Mouse (Mus musculus): ENCODE measurements around the gene Bcar3. TPM values are rescaled to one million over a fixed set of nuclear protein-coding genes. Genes with fewer than 3 reads are reported as not detected.

Bcar3 gene
- polyA plus RNA-seq, 1 experiment from 2014 or later = 7.9 TPM

DNA sequence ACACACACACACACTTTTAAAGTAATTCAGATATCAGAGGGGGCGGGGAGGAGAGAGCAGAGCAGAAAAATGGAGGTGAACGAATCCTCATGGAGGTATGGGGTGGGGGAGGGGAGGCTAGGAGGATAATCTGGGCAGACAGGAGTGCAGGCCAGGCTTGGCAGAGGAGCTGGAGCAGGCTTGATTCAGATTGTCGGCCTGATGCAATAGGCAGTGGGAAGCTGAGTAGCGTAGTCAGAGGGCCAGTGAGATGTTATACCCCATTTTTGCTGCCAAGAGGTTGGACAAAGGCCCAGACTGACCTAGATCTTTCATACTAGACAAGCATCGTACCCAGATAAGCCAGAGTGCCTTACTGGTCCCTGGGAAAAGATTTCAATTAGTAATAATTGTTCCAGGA lies 3.0 kb downstream of the Bcar3 start:
- Histone ChIP-seq H3K4me2 (no peak overlapping the region), H3K4me1 (replicated peaks) (peaks cover 51% of the 10 kb centered on the region), H3K27ac (no peak overlapping the region), H3K9me3 (no peaks in the 10 kb centered on the region), H3K9ac (no peak overlapping the region), H3K4me3 (no peak overlapping the region), H3K36me3 (no peaks in the 10 kb centered on the region), H3K27me3 (no peaks in the 10 kb centered on the region)
- no peak for ATAC-seq (ENCODE audit: low FRiP score)
- WGBS = 55% methylated on average over 5 of the region's 5 CpGs

- no peak for ATAC-seq (ENCODE audit: low FRiP score)
- H3K9ac ChIP-seq = no peak overlapping the region; the same call in 1 of the 2 replicates
These were observed 7.3 kb downstream of the Bcar3 start for GRCm38 (mm10) chr3:122300983-122301919.

GRCm38 (mm10) chr3:122304560-122304959 lies 10.6 kb downstream of the Bcar3 start:
- no peaks in the 10 kb centered on the region for H3K27me3 ChIP-seq
- H3K36me3 ChIP-seq = no peaks in the 10 kb centered on the region
- ATAC-seq (ENCODE audit: low FRiP score) = no peak
- H3K4me2 ChIP-seq = no peak overlapping the region
- 91% methylated on average over 4 of the region's 4 CpGs for WGBS
- no peak overlapping the region for H3K9ac ChIP-seq
- H3K9me3 ChIP-seq = no peaks in the 10 kb centered on the region
- H3K4me3 ChIP-seq = no peak overlapping the region
- peaks cover 10% of the 10 kb centered on the region; the same call in 1 of the 2 replicates for H3K4me1 ChIP-seq (replicated peaks)
- no peak overlapping the region for H3K27ac ChIP-seq

More at GRCm38 (mm10) chr3:122300983-122301919, 7.3 kb downstream of the Bcar3 start:
- Histone ChIP-seq H3K4me3 (no peak overlapping the region), H3K27ac (peak overlapping the region; percentile 58), H3K4me2 (no peak overlapping the region), H3K36me3 (no peaks in the 10 kb centered on the region), H3K4me1 (replicated peaks) (peaks cover 27% of the 10 kb centered on the region), H3K9me3 (no peaks in the 10 kb centered on the region), H3K27me3 (no peaks in the 10 kb centered on the region)
- 65% methylated on average over 9 of the region's 9 CpGs for WGBS

DNA sequence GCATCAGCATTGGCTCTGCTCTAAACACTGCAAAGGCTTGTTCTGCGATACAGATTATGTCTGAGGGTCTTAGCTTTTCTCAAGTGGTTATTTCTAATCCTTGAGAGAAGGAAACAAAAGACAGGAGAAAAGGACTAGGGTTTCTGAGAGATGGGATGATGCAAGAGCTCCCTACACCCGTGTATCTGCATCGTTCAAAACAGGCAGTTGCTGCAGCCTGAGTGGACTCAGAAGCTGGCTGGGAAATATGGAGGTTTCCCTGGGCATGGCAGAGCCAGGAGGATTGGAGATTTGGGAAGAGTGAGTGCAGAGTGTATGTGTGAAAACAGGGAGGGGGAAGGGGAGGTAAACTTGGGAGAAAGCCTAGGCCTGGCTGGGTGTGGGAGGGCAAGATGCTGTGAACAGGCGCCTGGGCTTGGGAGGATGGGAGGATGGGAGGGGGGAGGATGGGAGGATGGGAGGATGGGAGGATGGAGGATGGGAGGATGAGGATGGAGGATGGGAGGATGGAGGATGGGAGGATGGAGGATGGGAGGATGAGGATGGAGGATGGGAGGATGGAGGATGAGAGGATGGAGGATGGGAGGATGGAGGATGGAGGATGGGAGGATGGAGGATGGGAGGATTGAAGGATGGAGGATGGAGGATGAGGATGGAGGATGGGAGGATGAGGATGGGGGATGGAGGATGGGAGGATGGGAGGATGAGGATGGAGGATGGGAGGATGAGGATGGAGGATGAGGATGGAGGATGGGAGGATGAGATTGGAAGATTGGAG lies 14.1 kb downstream of the Bcar3 start:
- no peak overlapping the region for H3K27ac ChIP-seq
- H3K36me3 ChIP-seq = no peaks in the 10 kb centered on the region
- WGBS = 66% methylated on average over 4 of the region's 4 CpGs
- no peaks in the 10 kb centered on the region for H3K27me3 ChIP-seq
- H3K4me3 ChIP-seq = no peak overlapping the region
- H3K9me3 ChIP-seq = no peaks in the 10 kb centered on the region
- no peak overlapping the region for H3K9ac ChIP-seq
- H3K4me1 ChIP-seq (replicated peaks) = no peaks in the 10 kb centered on the region
- ATAC-seq (ENCODE audit: low FRiP score) = no peak
- H3K4me2 ChIP-seq = no peak overlapping the region

- no peak overlapping the region for H3K27ac ChIP-seq
- no peak for ATAC-seq (ENCODE audit: low FRiP score)
- no peak overlapping the region for H3K9ac ChIP-seq
- no peaks in the 10 kb centered on the region for H3K9me3 ChIP-seq
- H3K4me1 ChIP-seq (replicated peaks) = 0 out of 2 replicates have a peak, but pooled peaks cover 2% of the 10 kb centered on the region
- no peaks in the 10 kb centered on the region for H3K27me3 ChIP-seq
- H3K4me3 ChIP-seq = no peak overlapping the region
- no peak overlapping the region for H3K4me2 ChIP-seq
- no peaks in the 10 kb centered on the region for H3K36me3 ChIP-seq
- WGBS = 44% methylated on average over 6 of the region's 6 CpGs
These were observed 15.0 kb downstream of the Bcar3 start for GRCm38 (mm10) chr3:122308981-122309380.

DNA sequence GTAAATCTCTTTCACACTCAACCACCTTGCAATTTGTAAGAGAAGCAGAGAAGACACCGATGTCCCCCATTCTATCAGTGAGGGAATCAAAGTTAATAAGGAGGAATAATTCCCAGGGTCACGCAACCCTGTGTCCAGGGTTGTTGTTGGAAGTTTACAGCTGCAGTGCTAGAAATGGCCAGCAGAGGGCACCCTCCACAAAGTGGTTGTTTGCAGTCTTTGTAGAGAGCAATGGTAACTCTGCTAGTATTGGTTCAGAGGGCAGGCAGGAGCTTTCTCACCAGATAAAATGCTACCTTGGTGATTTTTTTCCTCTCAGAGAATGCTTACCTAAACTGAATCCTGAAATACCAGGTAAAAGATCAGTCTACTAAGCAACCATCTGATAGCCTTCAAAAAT lies 18.1 kb downstream of the Bcar3 start:
- Histone ChIP-seq H3K36me3 (no peaks in the 10 kb centered on the region), H3K27me3 (no peaks in the 10 kb centered on the region), H3K9ac (no peak overlapping the region), H3K4me1 (replicated peaks) (peaks cover 10% of the 10 kb centered on the region), H3K4me3 (no peak overlapping the region), H3K27ac (no peak overlapping the region), H3K4me2 (no peak overlapping the region), H3K9me3 (no peaks in the 10 kb centered on the region)
- WGBS = 20% methylated on average over 2 of the region's 2 CpGs
- peak; percentile 33; the same call in 1 of the 2 replicates for ATAC-seq (ENCODE audit: low FRiP score)

DNA sequence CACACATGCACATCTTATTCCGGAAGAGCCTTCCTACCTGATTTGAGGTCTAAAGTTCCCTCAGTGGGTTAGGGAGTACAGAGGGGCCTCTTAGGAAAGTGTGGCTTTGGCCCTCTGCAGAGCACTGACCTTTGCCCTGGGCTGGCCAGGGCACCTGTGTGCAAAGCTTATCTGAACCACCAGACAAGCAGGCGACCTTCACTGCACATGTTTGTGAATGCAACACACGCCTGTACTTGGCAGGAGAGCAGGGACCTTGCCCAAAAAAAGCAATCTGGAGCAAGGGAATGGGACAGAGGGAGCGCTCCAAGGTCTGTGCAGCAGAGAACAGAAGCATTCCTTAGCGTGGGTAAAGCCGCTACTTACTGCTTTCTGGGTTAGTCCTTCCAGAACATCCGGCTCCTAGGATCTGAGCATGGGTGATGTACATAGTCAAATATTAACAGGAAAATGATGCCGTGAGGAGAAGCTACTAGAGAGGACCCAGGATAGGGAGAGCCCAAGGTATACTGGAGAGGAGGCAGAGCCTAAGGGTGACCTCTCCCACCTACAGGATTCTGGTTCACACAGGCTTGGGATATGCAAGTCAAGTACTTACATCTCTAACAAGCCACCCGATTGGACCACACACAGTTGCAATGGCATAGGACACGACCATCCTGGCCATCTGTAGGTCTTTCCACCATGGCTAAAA lies 19.1 kb downstream of the Bcar3 start:
- WGBS = 81% methylated on average over 10 of the region's 10 CpGs

DNA sequence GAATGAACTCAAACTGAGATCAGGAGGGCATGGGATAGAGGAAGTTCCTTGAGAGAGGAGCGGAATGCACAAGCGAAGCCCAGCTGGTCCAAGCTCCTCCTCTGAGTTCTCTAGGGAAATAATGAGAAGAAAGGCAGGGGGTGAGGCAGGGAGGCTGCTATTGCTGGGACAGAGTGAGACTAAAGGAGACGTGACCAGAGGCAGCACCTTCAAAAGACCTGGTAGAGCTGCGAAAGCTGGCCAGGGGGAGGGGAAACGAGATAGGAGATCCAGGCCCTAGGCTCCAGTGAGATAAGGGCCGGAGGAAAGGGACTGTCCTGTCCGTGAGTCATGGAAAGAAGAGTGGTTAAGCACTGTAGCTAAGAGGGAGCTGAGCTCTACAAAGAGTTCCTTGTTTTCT lies 20.0 kb downstream of the Bcar3 start:
- Histone ChIP-seq H3K27me3 (no peaks in the 10 kb centered on the region), H3K4me3 (no peak overlapping the region), H3K27ac (no peak overlapping the region), H3K9me3 (no peaks in the 10 kb centered on the region), H3K4me1 (replicated peaks) (peaks cover 12% of the 10 kb centered on the region), H3K4me2 (no peak overlapping the region), H3K36me3 (no peaks in the 10 kb centered on the region), H3K9ac (no peak overlapping the region)
- 44% methylated on average over 7 of the region's 7 CpGs for WGBS
- ATAC-seq (ENCODE audit: low FRiP score) = no peak

More for the DNA sequence above, 19.1 kb downstream of the Bcar3 start:
- Histone ChIP-seq H3K4me3 (no peak overlapping the region), H3K9ac (no peak overlapping the region), H3K4me1 (replicated peaks) (peaks cover 12% of the 10 kb centered on the region), H3K4me2 (no peak overlapping the region), H3K27me3 (no peaks in the 10 kb centered on the region), H3K27ac (no peak overlapping the region), H3K36me3 (no peaks in the 10 kb centered on the region), H3K9me3 (no peaks in the 10 kb centered on the region)
- no peak for ATAC-seq (ENCODE audit: low FRiP score)

DNA sequence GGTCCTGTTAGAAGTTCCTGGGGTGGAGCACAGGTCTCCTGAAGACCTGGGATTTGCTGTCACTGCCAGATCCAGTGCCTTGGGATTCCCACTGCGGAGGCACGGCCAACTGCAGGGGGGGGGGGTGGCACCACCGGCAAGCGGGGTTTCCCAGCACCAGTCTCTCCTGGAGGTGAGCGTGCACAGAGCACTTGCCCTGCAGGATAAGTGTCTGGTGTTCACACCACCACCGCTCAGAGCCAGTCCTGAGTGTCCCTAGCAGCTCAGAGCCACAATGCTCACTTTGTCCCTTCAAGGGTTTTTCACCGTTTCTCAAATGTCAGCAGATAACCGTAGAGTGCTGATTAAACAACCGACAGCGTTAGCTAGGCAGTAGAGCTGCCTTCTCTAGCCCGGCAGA lies 22.7 kb downstream of the Bcar3 start:
- no peak for ATAC-seq (ENCODE audit: low FRiP score)
- WGBS = 9% methylated on average over 11 of the region's 11 CpGs

GRCm38 (mm10) chr3:122317339-122317738 lies 23.4 kb downstream of the Bcar3 start:
- no peak for ATAC-seq (ENCODE audit: low FRiP score)
- Histone ChIP-seq H3K9me3 (no peaks in the 10 kb centered on the region), H3K4me1 (replicated peaks) (peaks cover 17% of the 10 kb centered on the region), H3K4me2 (no peak overlapping the region), H3K36me3 (no peaks in the 10 kb centered on the region), H3K27me3 (no peaks in the 10 kb centered on the region), H3K27ac (no peak overlapping the region), H3K9ac (peak overlapping the region; percentile 49; the same call in 1 of the 2 replicates), H3K4me3 (no peak overlapping the region)
- WGBS = 83% methylated on average over 6 of the region's 6 CpGs

More for the DNA sequence above, 22.7 kb downstream of the Bcar3 start:
- H3K27me3 ChIP-seq = no peaks in the 10 kb centered on the region
- peak overlapping the region; percentile 49 for H3K9ac ChIP-seq
- no peak overlapping the region for H3K4me3 ChIP-seq
- H3K36me3 ChIP-seq = no peaks in the 10 kb centered on the region
- peak overlapping the region; percentile 37 for H3K4me2 ChIP-seq
- H3K27ac ChIP-seq = no peak overlapping the region
- H3K4me1 ChIP-seq (replicated peaks) = peaks cover 12% of the 10 kb centered on the region
- H3K9me3 ChIP-seq = no peaks in the 10 kb centered on the region

DNA sequence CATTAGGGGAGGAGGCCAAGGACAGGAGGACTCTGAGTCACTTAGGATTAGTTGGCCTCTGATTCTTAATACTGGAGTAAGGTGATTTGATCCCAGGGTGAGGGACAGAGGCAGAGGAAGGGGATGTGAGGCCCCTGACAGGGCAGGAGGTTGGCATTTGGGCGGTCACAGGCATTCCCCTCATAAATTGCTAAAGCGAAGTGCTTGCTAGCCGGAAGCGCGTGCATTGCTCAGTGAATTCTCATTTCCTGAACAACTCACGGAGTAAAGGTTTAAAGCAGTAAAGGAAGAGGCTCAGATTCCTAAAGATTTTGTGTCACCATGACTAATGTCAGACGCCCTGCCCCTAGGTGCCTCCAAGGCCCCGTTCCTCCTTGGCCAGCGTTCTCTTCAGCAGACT lies 28.3 kb downstream of the Bcar3 start:
- Histone ChIP-seq H3K4me3 (no peak overlapping the region), H3K4me2 (no peak overlapping the region), H3K9ac (no peak overlapping the region), H3K9me3 (no peaks in the 10 kb centered on the region), H3K36me3 (no peaks in the 10 kb centered on the region), H3K27ac (no peak overlapping the region), H3K27me3 (no peaks in the 10 kb centered on the region), H3K4me1 (replicated peaks) (peaks cover 5% of the 10 kb centered on the region; the same call in 1 of the 2 replicates)
- ATAC-seq (ENCODE audit: low FRiP score) = no peak
- 75% methylated on average over 9 of the region's 9 CpGs for WGBS

DNA sequence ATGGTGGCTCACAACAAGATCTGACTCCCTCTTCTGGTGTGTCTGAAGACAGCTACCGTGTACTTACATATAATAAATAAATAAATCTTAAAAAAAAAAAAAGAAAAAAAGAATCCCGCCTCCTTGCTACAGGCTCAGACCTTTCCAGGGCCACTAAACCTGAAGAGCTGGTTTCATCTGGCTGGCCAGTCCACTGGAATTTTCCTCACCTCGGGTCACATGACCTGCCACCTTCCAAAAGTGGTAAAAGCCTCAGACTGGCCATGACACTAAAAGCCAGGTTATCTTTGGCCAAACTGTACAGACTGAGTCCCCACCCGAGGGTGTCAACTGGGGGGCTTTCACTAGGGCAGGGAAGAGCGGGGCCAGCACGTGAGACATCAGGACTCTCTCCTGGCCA lies 29.9 kb downstream of the Bcar3 start:
- Histone ChIP-seq H3K9ac (no peak overlapping the region), H3K4me3 (no peak overlapping the region), H3K36me3 (no peaks in the 10 kb centered on the region), H3K9me3 (no peaks in the 10 kb centered on the region), H3K4me2 (no peak overlapping the region), H3K27ac (no peak overlapping the region), H3K27me3 (no peaks in the 10 kb centered on the region), H3K4me1 (replicated peaks) (0 out of 2 replicates have a peak, but pooled peaks cover 5% of the 10 kb centered on the region)
- WGBS = 93% methylated on average over 6 of the region's 6 CpGs
- no peak for ATAC-seq (ENCODE audit: low FRiP score)
